Mouse (Mus musculus) adrenal gland, postnatal 14 days (tissue): ENCODE measurements around the gene Cstf1. TPM values are rescaled to one million over a fixed set of nuclear protein-coding genes. Genes with fewer than 3 reads are reported as not detected.

Experiments used
- DNase-seq: peaks from one replicate; pipeline ENCODE4 v3.0.0; 2021; ENCODE audit warnings: mixed read lengths
- long read RNA-seq, 2 experiments: library from polyadenylated mRNA; stranded (forward); transcript quantifications; one replicate each; pipeline ENCODE4 v2.0.0; 2021
- total RNA-seq: library from RNA; stranded (reverse); gene quantifications from 2 replicates; pipeline ENCODE4 v1.2.3, GENCODE M21; 2021

The Cstf1 gene
- total RNA-seq = 35.5 and 36.1 TPM in 2 replicates
- long read RNA-seq, experiment 1, transcript Cstf1-201 (6 exons, 3,451 nt) = major isoform, 36 of 58 reads
- long read RNA-seq, experiment 1, partial matches to known transcripts = 9 of 58 reads
- long read RNA-seq, experiment 1, other reads (novel, unspliced or antisense) = 13 of 58 reads
- long read RNA-seq, experiment 2, transcript Cstf1-201 (6 exons, 3,451 nt) = major isoform, 17 of 31 reads
- long read RNA-seq, experiment 2, partial matches to known transcripts = 9 of 31 reads
- long read RNA-seq, experiment 2, other reads (novel, unspliced or antisense) = 5 of 31 reads

DNA sequence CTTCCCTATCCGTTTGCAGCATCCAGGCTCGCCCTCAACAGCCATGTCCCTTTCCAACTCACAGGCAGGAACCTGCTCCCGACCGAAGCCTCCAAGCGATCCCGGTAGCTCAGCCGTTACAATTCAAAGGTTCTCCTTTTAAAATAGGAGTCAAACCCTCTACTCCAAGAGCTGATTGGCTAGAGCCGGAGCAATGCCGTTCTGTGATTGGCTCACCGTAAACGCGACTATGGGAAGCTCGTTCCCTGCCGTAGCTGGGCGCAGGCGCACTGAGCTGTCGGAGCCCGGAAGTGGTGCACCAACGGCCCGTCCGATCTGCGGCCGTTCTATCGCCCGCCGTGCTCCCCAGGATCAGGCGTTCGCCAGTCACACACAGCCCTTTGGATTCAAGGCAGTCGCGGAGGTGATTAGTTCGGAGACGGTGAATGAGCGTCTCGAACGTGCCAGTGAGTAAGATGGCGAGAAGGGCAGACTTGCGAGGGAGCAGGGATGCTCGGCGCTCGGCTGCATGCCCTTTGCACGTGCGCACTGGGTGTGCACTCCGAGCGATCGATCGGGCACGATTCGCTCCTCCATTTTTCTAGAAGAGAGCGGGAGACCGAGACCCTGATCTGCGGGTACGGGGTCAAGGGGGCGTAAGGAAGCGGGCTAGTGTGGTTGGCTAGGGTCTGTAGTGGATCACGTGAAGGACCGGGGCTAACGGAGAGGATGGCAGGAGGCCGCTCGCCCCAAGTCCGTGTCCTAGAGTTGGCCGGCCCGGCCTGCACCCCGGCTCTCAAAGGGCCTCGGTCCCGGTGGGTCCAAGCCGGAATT, at the start of gene Cstf1, which contains the start of gene Aurka:
Gene Cstf1, plus strand, starts transcription at position 271 of the 813 bp plus-strand sequence.
Gene Aurka, minus strand, starts transcription at position 125 of the 813 bp plus-strand sequence.
- peak; percentile 96 for DNase-seq

DNA sequence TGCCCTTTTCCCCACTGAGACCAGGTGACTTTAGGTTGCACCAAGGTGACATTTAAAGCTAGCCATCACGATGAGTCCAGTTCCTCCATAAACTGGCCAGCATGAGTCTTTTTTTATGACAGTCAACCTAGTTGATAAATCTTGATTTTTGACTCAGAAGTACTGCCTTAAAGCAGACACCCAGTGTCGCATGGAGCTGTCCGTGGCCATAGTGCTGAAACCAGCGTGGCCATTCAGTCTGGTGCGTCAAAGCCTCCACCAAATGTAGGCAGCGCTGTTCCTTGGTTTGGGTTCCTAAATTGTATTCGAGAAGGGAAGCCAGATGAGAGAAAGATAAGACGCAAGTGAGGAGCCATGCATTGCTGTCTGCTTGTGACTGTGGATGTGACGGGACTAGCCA, 49.6 kb upstream of the Cstf1 start:
- peak; percentile 89 for DNase-seq

DNA sequence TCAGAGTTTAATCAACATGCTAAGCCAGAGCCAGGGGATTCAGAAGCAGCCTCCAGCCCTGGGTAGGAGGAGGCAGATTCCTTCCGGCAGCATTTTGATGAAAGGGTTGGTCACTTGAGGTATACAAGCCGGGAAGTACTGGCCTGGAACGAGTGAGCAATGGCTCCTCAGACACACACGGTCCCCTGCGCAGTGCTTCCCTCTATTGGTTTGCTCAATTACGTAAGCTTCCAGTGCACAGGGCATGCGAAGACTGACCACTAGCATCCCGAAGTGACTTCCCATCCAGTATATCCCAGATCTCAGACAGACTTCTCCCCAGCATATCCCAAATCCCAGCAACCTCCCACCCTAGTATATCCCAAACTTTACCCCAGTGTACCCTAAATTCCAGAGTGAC, 42.2 kb upstream of the Cstf1 start:
- no peak for DNase-seq

GRCm38 (mm10) chr2:172329179-172329578, 41.3 kb upstream of the Cstf1 start:
- DNase-seq = peak; percentile 84

GRCm38 (mm10) chr2:172338206-172338942, 32.1 kb upstream of the Cstf1 start:
- no peak for DNase-seq

- no peak for DNase-seq
Observed at GRCm38 (mm10) chr2:172340936-172341335, 29.5 kb upstream of the Cstf1 start.

DNA sequence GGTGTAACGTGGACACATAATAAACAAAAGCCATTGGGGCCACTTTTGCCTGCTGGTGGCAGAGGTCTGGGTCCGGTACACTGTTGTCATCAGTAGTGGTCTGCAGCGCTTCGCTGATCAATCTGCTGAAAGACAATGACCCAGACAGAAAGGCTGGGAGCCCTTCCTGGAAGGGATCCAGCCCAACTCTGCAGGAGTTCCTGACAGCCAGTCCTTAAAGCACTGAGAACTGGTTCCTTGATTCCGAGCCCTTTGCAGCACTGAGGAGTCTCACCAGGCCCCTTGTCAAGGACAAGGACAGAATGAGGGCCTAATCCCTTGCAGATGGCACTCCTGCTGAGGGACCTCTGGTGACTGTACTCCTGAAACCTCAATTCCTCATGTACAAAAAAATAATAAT, 28.9 kb upstream of the Cstf1 start:
- DNase-seq = no peak

DNA sequence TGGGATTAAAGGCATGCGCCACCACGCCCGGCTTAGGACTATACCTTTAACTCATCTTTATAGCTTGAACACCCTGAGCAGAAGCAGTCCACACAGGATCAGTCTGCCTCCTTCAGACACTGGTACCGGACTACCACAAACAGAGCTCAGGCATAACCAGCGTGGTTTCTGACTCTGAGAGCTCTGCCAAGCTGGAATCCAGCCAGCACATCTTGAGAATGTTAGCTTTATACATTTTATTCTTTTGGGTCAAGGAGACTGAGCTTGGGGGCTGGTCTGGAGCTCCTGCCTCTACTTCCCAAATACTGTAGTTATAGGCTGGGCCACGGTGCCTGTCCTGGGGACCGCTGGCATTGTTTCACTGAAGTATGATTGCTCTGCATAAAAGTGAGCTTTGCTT, 26.7 kb upstream of the Cstf1 start:
- DNase-seq = peak; percentile 25

GRCm38 (mm10) chr2:172344669-172345068, 25.8 kb upstream of the Cstf1 start:
- no peak for DNase-seq

DNA sequence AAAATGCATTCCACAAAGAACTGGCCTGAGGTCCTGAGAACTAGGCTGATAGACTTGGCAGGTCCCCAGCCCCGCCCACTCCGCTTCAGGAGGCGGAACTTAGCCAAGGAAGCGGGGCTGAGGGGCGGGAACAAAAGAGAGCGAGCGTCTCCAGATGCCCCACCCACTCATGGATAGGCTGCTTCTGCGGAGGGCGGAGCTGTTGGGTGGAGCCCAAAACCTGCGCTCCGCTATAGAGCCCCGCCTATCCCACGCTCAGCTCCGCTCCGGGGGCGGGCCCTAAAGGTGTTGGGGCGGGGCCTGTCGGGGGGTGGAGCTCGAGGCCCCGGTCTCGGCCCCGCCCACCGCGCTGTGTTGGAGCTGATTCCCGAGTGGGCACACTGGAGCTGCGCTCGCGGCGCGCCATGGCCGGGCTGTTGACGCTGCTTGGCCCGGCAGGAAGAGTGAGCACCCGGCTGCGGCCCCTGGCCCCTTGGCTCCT, 25.2 kb upstream of the Cstf1 start, which contains the start of gene Fam210b:
Gene Fam210b, plus strand, starts transcription at position 308 of the 481 bp plus-strand sequence.
- peak; percentile 98 for DNase-seq

DNA sequence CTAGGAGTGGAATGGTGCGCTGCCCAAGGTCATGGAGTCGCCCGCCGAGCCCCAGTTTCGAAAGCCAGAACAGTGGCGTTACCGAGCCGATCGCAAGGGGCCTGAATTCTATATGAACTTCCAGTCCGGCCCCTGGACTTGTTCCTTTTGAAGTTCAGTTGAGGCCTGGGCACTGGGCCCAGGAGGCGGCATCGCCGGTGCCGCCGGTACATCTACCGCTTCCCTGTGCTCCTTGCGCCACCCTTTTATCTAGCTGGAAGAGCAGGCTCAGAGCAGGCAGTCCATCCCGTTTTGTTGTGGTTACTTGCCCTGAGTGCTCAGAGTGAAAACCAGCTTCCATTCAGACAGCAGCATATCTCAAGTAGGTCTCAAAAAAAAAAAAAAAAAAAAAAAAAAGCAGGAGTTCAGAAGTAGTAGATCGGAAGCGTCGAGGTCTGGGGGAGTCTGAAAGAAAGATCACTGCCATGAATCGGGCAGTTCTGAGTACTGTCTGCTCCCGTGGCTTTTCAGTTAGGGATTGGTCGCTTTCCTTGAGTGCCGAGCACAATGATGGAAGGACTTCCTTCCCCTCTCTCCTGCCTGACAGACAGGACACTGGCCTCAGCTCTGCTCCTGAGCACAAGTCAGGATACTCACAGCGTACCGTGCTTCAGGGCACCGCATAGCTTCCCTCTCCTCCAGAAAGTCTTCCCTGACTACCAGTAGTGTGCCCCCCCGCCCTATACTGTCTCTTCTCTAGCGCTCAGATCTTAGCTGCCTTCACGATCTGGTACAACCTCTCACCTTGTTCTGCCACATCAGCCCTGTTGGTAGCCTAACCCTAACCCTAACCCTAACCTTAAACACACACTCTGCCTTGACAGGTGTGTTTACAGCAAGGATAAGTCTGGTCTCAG, 24.2 kb upstream of the Cstf1 start:
- peak; percentile 70 for DNase-seq

- DNase-seq = peak; percentile 64
Observed at GRCm38 (mm10) chr2:172346933-172347611, 23.4 kb upstream of the Cstf1 start.

DNA sequence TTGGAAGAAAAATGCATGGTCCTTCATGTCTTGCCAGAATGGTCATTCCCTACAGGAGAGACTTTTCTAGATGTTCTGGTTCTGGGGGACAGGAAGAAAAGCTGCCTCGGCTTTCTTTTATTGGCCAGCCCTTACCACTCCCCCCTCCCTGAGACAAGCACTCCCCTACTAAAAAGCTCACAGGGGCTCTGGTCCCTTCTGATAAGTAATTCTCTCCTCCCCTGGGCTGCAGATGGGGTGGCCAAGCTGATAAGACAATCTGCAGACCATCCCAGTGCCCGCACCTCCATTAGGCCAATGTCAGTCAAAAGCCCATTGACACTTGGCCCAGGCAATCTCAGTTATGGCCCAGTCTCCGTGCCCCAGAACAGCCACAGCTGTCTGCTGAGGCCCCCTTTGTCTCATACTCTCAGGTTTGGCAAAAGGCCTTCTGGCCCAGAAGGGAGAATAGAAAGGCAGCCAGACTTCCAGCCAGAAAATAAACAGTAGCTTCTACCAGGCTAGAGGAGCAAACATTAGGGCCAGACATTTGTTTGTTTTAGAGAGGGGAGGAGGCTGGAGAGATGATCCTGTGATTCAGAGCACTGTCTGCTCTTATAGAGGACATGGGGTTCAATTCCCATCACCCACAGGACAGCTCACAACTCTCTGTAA, 22.1 kb upstream of the Cstf1 start:
- DNase-seq = no peak

GRCm38 (mm10) chr2:172349776-172350175, 20.7 kb upstream of the Cstf1 start:
- no peak for DNase-seq

GRCm38 (mm10) chr2:172350773-172351172, 19.7 kb upstream of the Cstf1 start:
- DNase-seq = no peak

GRCm38 (mm10) chr2:172353218-172353617, 17.3 kb upstream of the Cstf1 start:
- no peak for DNase-seq

DNA sequence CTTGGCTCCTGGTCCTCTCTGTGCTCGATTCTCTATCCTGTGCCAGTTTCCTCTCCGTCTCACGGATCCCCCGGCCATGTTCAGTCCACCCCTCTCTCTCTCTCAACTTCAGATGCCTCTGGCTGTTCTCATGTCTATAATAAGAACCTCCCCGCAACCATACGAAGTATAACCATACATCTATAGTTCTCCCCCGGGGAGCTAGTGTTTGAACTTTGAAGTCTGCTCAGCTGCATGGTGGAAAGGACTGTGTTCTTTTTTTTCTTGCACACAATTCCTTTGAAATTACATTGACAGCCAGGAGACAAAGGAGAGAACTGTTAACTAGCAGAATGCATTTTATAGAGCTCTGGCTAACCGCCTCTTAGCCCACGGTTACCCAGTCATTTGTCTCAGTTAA, 15.7 kb upstream of the Cstf1 start:
- DNase-seq = no peak

DNA sequence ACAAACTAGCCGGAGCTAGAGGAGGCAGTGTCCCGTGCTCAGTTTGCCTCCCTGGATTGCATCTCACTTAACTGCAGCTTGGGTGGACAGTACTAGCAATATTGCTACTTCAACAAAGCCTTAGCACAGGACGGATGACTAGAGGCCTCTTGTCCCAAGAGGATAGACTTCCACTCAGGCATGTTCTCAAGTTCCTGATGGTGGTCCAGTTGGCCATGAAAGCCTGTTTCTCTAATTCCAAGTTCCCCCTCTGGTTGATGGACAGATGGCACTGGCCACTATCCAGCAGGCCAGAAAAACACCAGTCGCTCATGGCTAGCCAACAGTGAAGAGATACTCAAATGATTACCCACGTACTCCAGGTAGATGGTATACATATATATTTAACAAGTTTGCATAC, 14.6 kb upstream of the Cstf1 start:
- no peak for DNase-seq

DNA sequence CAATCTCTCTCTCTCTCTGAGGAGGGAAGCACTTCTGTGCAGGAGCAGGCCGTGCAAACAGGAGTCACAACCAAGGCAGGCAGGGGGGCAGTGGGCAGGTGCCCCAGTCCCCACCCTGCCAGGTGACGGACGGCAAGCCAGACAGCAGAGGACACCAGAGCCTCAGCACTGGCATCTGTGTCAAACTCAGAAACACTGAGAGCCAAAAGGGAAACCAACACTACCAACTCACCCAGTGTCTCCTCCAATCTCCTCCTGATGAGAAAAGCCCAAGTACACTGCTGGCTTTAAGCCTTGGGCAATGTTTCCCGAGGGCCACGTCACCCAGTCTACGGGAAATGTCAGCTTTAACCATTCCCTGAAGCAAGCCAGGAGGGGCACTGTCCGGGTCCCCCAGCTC, 7.3 kb upstream of the Cstf1 start:
- no peak for DNase-seq

DNA sequence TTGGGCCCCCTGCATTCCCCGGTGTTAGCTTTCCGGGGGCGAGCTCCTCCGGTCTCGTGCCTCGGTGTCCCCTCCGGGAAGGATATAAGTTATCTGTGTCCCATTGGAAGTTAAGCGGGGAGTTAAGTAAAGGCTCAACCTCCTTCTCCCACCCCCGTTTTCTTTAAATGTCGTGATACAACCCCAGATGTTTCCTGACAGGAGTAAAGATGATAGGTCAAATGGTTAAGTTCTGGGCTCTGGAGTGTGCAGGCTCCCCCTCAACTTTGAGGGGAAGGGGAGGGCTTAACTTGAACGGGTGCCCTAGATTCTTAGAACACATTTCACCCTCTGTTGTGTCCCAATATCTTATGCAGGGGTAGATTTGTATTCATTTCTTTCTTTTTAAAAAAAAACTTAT, 777 bp downstream of the Cstf1 start:
- no peak for DNase-seq
